Mouse (Mus musculus): ENCODE measurements at regions not wholly inside any gene's neighbourhood (a gene's known extent, or its start where the extent isn't known, plus 50 kb on each side); places are given as distances from the start of the nearest gene placed in this dataset.

DNA sequence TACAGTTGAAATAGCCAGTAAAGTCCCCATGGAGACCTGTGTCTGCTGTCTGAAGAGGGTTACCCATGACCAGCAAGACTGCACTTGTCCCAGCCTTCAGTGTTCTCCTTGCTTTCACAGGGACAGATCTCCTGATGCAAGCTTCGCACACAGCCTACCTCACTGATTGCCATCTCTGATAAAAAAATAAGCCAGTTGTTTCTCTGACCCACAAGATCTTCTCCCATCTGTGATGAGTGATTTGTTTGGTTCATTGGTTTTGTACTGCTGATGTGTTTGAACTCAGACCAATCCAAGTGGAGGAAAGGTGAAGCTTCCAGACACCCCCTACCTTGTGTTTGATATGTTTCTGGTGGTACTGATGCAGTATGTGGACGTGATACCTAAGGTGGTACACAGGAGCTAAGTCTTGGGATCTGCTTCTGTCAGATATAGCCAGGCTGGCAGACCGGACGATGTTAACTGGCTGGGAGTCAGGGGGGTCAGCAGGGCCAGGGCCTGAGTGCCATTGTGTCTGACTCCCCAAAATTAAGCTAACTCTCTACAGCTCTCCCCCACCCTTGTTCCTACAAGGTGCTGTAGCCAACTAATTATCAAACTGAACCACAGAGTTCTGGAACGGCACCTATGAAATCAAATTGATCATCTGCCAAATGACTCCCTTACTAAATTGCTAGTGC, 139.2 kb upstream of the Cpeb2 start:
- DNase-seq, result no peak

DNA sequence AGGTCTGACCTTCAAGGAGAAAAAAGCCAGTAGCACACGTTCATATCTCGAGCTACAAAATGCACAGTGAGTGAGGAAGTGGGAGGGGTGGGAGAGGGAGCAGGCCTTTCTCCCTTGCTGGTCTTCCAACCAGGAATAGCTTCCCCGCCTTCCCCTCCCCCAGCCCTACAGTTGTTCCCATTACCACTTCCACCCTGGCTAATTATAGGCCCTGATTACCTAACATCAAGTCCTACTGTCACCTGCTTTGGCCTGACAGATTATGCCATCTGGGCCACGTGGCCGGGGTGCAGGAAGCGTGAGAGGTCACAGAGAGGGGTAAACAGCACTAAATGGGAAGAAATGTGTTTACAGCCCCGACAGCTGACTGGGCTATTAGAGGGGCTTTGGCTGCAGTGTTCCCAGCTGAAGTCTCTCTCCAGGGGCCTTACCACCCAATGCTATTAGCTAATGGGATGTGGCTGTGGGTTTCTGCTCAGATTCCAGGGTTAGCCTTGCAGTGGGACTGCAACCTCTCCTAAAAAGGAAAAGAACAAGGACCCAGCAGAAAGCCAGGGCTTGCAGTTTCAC, 138.6 kb upstream of the Cpeb2 start:
- no peak for DNase-seq

DNA sequence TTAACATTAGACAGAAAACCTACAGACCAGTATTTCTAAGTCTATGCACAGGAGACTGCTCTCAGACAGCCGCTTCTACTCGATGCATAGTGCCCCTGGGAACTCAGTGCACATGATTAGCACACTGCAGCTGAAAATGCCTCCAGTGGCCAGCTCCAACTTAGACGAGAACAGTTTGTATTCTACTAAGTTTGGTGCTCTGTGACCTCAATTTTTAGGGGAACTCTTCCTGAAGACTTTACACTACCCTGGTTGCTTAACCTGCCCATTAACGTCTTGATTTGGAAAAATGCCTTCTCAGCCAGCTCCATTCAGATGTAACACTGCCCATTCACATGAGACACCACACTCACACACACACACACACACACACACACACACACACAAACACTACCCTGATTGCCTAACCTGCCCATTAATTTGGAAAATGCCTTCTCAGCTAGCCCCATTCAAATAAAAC, 130.9 kb upstream of the Cpeb2 start:
- no peak for DNase-seq

DNA sequence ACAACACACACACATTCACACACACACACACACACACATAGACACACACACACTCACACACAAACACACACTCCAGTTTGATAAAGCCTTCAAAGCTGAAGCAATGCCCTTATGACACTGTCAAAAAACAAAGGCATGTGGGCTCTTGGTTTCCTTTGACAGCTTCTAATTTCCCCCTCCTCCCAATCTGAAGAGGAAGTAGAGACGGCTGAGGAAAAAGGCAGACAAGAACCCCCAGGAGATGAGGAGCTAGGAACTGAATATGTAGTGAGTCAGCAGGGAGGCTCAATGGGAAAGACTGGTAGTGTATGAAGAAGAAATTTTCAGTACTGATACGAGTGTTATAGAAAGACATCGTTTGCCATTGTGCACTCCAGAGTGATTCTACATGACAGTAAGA, 130.4 kb upstream of the Cpeb2 start:
- no peak for DNase-seq

DNA sequence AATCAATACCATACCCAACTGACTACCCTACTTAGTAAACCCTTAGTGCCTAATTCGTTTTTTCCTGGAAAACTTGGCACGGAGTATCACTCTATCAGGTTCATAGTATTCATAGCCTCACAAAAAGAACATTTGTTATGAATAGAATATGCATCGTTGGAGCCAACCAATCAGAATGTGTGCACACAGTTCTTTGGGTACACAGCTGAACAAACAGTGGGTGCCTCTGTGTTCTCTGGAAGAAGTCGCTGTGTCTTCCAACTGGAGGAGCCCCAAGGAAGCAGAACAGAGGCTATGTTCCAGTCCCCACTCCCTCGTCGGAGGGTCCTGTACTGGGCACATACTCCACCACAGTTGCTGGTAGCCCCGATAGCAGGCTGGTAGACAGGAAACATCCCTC, 129.2 kb upstream of the Cpeb2 start:
- no peak for DNase-seq

GRCm38 (mm10) chr5:43105528-43105927, 127.4 kb upstream of the Cpeb2 start:
- DNase-seq, result no peak

DNA sequence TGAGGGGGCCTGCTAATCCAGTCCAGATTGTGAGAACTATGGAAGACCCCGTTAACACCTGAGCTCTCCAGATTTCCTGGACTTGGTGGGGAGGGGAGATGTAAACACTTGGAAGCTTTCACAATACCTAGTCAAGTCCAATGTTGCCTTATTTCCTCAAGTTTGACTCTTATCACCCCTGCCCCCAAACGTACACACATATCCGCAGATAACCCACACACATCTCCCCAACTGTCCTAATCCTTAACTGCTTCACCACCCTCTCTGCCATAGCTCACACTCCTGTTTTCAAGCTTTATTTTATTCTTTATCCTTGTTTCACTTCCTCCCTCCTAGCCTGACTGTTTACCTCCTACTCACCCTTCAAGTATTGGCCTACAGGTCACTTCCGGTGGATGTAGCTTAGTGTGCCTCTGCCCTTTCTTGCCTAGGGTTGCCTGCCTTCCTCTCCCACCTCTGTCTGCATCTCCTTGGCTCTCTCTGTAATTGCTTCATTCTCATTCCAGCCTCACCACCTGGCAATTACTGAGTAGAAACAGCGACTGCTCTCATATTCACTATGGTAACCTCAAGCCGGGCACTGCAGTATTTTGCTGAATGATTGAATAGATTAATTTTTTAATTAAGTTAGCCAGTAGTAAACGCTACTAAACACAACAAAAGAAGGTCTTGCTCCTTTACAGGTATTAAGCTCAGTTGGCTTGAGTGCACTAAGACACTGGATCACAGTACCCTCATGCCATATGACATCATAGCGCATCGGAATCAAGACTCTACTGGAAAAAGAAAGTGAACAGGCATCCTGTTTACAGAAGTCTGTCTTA, 125.3 kb upstream of the Cpeb2 start:
- DNase-seq, result no peak

- DNase-seq, result no peak
Measured at GRCm38 (mm10) chr5:43108260-43108589, 124.7 kb upstream of the Cpeb2 start.

GRCm38 (mm10) chr5:43110122-43110521, 122.8 kb upstream of the Cpeb2 start:
- no peak for DNase-seq

- DNase-seq, result no peak
Measured at GRCm38 (mm10) chr5:43111740-43112139, 121.2 kb upstream of the Cpeb2 start.

DNA sequence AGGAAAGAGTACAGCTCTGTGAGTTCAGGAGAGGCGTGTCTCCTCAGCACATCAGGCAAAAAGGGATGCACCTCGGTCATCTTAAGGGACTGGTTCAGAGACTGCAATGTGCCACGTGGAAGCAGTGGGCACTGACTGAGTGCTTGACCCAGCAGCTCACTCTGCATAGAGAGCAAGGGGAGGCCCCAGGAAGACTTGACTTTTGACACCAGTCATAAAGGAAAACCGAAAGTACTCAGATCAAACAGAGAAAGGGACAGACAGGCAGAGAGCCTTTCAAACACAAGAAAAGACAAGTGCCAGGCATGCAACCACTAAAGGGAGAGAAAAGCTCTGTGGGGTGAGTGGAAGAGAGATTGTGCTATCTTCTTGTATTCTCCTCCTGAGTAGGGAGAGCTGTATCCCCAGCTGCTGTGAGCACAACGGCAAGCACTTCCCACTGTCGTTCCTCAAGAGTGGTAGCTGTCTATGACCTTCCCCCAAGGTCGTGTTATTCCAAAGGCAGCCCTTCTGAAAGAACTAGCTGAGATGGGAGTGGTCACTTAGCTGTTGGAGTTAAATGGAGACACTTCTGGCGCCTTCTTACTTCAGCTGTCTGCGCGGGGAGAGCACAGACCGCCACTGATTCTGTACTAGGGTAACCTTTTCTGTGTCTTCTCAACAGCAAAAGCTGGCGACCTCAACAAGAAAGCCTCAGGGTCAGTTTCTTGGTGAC, 119.4 kb upstream of the Cpeb2 start:
- DNase-seq, result no peak

GRCm38 (mm10) chr5:43115507-43115906, 117.5 kb upstream of the Cpeb2 start:
- DNase-seq, result no peak

GRCm38 (mm10) chr5:43116821-43117220, 116.1 kb upstream of the Cpeb2 start:
- DNase-seq, result no peak

DNA sequence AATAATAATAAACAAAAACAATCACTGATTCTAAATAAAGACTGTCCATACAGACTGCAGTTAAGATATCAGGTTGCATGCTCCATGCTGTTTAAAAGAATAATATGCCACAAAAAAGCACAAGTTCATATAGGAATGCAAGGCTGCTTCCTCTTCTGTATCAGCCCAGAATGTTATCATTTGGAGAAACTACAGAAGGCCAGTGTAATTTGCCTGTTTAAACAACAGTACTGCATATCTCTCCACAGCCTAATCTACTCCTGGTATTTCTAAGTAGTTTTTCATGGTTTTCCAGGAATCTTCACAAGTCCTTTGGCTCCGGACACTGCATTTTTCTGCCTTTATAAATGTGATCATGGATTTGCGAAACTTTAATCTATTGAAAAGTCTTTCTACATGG, 111.9 kb upstream of the Cpeb2 start:
- no peak for DNase-seq

DNA sequence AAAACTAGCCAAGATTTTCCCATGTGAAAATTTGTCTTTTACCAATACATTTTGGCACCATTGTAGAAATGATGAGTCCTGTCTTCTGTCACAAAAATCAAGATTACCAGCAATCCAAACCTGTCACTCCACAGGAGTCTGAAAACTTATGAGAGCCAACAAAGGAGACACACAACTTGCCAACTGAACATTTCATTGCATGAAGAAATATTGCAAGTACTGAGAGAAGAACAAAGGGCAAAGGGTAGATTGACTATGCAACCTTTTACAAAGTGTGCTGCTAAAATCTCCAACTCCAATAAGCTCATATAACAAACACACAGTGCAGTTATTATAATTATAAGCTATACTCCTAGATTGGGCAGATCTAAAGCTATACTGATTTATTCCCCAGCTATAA, 108.7 kb upstream of the Cpeb2 start:
- DNase-seq, result no peak

GRCm38 (mm10) chr5:43125774-43126536, 107.0 kb upstream of the Cpeb2 start:
- DNase-seq, result no peak

DNA sequence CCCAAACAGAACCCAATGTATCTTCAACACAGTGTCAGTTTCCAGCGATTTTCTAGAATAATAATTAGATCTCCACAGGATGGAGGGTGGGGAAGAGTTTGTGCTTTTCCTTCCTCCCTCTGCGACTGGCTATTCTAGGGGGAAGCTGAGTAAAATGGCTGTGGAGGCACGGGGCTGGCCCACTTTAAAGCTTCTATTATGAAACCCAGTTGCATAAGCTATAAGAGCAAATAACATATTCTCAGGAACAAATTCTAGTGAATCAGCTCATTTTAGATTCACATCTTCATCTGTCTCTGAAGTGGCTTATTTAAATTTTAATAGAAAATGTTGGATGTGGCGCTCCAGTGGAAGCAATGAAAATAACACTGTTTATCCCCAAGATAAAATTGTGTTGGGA, 102.6 kb upstream of the Cpeb2 start:
- no peak for DNase-seq

- DNase-seq, result no peak
Measured at GRCm38 (mm10) chr5:43130901-43131557, 101.9 kb upstream of the Cpeb2 start.

GRCm38 (mm10) chr5:43133672-43134071, 99.3 kb upstream of the Cpeb2 start:
- no peak for DNase-seq

GRCm38 (mm10) chr5:43136142-43136541, 96.8 kb upstream of the Cpeb2 start:
- DNase-seq, result no peak

- no peak for DNase-seq
Measured at GRCm38 (mm10) chr5:43137777-43138176, 95.2 kb upstream of the Cpeb2 start.

DNA sequence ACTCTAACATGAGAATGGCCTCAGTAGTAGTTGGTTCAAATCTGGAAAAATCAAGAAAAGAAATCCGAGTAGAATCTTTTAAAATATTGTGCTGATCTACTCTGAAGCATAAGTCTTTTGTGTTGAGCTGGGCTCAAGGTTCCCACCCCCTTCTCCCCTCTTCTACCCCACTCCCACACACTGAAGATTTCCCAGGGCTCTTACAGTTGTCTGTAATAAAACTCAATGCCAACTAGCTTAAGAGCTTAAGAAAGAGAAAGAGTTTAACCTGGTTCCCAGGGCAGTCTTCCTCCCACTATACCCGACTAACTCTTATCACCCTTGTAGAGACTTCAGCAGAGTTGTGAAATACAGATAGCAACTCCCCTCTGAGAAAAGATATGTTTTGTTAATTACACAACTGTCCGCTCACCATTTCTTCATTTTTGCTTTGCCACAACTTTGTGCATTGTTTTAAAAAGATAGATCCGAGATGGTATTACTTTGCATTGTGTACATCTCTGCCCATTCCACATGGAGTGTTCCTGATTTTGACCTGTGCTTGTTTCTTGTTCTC, 94.0 kb upstream of the Cpeb2 start:
- DNase-seq, result no peak

Data from right cerebral cortex, postnatal 14 days (tissue).